Mouse (Mus musculus) urinary bladder, postnatal 10 days (tissue): ENCODE results near the gene Tmem69.

Experiments used
- DNase-seq: peaks from one replicate; pipeline ENCODE4 v3.0.0; 2022; ENCODE audit warnings: low spot score

The Tmem69 gene

GRCm38 (mm10) chr4:116555413-116556300 is at the start of gene Tmem69:
Gene Tmem69 (minus strand): TSS chr4:116555936.
- no peak for DNase-seq

DNA sequence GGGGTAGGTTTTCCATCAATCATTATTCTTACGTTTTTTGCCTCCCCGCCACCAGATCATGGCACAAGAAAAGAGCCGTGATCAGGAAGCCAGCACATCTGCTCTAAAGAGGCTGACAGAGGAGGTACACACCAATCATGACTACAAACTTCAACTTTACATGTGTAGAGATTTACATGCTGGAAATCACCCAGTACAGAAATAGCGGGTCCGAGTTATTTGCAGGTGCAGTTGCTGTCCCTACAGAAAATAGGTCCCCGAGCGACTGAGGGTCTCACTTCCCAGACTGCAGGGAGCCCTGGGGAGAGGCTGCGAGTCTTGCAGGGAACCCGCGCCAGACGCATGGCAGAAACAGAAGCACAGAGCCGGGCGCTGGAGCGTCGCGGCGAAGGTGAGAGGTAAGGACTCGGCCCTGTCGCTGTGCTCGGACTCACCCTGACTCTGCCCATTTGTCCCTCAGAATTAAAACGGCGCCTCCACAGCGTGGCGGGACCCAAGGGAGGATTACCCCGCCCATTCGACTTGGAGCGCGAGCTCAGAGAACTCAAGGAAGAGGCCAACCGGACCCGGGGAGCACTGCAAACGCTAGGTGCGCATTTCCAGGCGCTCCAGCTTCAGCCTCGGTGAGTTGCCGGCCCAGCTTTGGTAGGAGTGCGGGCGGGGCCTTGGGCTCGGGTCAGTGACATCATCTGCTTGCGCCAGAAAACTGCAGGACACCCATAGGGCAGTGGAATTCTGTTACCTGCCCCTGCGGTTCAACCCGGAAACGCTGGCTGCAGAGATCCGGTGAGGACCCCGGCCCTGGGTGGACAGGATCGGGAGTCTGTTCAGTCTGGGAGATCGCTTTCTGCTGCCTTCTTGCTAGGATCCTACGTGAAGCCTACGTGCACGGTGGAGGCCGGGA is 41.5 kb upstream of the Tmem69 start:
- DNase-seq, result peak; percentile 61

DNA sequence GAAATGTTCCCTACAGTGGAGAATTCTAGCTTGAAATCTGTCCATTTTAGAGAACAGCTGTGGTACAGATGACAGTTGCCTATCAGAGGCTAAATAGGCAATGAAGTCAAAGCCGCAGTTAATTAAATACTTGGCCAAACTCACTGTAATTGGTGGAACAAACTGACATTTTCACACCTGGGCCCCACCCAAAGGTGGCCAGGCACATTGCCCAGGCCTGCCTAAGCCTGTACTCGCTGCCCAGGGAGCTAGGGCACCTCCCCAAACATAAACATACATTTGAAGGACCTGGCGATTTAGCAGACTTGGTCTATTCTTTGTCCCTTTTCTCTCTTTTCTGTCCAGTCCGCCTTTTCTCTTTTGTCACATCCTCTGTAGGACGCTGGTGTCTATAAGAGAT is 40.6 kb upstream of the Tmem69 start, which contains the start of gene Ccdc17:
Gene Ccdc17 (plus strand): TSS at position 276 of the 400 bp plus-strand sequence.
- DNase-seq, result no peak

- no peak for DNase-seq
Observed at GRCm38 (mm10) chr4:116595793-116596192, 40.1 kb upstream of the Tmem69 start.

- no peak for DNase-seq
Observed at GRCm38 (mm10) chr4:116558151-116558882, 2.6 kb upstream of the Tmem69 start.

GRCm38 (mm10) chr4:116557306-116558121 is 1.8 kb upstream of the Tmem69 start, which contains the start of gene Gpbp1l1:
Gene Gpbp1l1 (plus strand): TSS chr4:116557658.
- peak; percentile 92 for DNase-seq

- DNase-seq, result peak; percentile 73
Observed at GRCm38 (mm10) chr4:116556561-116557305, 997 bp upstream of the Tmem69 start.

- DNase-seq, result no peak
Observed at GRCm38 (mm10) chr4:116553035-116553434, 2.7 kb downstream of the Tmem69 start.

- DNase-seq, result no peak
Observed at GRCm38 (mm10) chr4:116550432-116550831, 5.3 kb downstream of the Tmem69 start.

DNA sequence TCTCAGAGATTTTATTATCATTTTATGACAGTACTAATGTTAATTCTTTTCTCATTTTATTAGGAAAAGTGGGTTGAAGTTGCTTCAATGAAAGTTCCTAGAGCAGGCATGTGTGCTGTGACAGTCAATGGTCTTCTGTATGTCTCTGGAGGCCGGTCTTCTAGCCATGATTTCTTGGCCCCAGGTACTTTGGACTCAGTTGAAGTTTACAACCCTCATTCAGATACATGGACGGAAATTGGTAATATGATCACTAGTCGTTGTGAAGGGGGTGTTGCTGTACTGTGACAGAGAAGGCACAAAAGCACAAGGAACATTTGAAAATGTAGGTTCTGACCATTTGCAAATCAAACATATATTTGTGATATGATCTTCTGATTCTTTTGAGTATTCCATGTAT is 18.0 kb downstream of the Tmem69 start:
- no peak for DNase-seq

DNA sequence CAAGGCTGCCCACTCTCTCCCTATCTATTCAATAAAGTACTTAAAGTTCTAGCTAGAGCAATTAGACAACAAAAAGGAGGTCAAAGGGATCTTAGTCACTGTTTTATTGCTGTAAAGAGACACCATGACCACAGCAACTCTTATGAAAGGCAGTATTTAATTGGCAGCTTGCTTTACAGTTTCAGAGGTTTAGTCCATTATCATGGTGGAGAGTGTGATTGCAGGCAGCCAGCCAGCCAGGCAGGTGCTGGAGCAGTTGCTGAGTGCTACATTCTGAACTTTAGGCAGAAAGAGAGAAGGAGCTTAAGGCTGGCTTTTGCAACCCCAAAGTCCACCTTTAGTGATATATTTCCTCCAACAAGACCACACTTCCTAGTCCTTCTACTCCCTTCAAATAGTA is 19.4 kb downstream of the Tmem69 start:
- DNase-seq, result no peak

- DNase-seq, result no peak
Observed at GRCm38 (mm10) chr4:116531109-116531508, 24.6 kb downstream of the Tmem69 start.

DNA sequence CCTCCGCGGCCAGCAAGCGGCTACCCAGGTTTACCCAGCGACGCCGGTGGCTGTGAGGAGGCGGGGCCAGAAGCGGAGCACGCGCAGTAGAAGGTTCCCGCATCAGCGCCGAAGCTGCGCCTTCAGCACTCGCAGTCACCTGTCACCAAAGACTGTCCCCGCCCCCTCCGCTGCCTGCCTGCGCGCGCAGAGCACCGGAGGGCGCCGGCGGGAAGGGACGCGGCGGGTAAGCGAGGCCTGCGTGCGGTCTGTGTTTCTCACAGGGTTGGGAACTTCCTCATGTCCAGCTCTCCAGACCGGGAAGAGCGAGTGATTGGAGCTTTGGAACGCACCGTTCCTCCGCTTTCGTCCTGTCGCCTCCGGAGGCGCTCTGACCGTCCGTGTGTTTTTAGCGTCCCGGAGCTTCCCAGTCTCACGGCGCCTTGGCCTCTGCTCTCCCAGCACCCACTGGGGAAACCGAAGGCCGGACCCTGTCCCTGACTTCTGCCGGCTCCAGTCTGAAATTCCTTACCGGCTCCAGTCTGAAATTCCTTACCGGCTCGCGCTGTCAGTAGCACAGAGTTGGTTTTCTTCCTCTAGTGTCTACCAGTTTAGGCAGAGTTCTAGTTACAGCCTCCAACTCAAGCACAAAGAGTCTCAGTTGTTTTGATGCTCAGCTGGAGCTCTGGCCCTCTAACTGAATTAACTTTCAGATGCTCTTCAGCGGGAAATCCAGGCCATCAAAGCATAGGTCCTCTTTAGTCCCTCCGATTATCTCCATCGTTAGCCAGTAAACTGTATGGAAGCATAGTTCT is 48.1 kb downstream of the Tmem69 start, which contains the start of gene Ipp:
Gene Ipp (plus strand): TSS at position 125 of the 794 bp plus-strand sequence.
- peak; percentile 78 for DNase-seq

- no peak for DNase-seq
Observed at GRCm38 (mm10) chr4:116506886-116507424, 48.8 kb downstream of the Tmem69 start.
